Mouse (Mus musculus) bone marrow macrophage, adult 2 months (primary cell): Measurements from ENCODE around the gene Rnf6.

Experiments used
- CTCF ChIP-seq: IDR thresholded peaks from 2 replicates; pipeline ENCODE4 v1.5.1; 2012; ENCODE audit warnings: low read depth, mild to moderate bottlenecking, low read length, moderate library complexity
- POLR2A ChIP-seq: IDR thresholded peaks from 2 replicates; pipeline ENCODE4 v1.6.1; 2012; ENCODE audit warnings: mild to moderate bottlenecking, low read depth, low read length, borderline replicate concordance

DNA sequence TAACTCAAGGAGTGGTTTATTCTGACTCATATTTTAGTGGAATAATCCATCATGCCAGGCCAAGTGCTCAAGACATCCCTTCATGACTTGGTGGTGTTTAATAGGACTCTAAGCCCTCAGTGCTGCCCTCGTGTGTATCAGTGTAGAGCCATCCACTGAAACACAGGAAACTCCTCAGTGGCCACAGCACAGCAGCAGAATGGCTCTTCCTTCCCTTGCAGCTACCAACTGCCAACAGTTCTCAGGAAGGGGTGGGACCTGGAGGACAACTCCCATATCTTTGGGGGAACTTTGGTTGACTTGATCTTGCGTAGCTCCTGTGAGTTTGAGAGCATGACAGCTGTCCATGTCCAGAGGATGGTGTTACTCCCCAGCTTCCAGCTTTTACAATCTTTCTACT is 17.4 kb downstream of the Rnf6 start:
- TF ChIP-seq CTCF: no peak
- TF ChIP-seq POLR2A: no peak
